8 mouse cellular contexts compared by ENCODE assay signal in the genomic region with DNA sequence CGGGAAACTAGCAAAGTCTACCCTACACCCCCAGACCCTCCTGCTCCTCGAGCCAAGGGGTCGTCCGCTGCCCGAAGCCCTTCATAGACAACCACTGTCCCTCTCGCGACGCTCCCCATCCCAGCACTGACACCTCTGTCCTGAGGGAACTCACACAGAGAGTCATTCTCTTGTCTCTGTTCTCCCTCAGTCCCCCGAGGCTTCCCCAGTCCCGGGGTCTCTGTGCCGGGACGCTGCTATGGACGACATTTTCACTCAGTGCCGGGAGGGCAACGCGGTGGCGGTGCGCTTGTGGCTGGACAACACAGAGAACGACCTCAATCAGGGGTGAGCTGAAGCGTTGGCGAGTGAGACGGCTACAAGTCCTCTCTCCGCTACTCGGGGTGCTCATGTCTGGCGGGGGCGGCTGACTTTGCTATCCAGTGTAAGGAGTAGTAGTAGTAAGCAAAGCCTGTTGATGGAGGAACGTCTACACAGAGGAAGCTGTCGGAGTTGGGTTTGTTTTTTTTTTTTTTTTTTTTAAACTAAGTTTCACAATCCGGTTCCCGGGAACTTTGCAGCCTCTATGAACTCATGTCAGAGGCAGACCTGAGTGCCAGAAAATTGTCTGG. TPM values are rescaled to one million over a fixed set of nuclear protein-coding genes. Genes with fewer than 3 reads are reported as not detected.
DNase-seq lines count a peak whose midpoint lies in the region; ATAC-seq and TF ChIP-seq lines count a peak whose summit lies in the region.

Rrp8 (minus strand) TSS at position 475 of the 611 bp plus-strand sequence.

- H3K9ac ChIP-seq in CH12.LX (ENCODE audit: insufficient read depth, low read depth), result peak within 1 kb of the TSS; percentile 88
- H3K9ac ChIP-seq in heart, postnatal 0 days (replicated peaks; ENCODE audit: low read depth, low read length), result peak within 1 kb of the TSS; percentile 93
- peak within 1 kb of the TSS; percentile 98 for H3K9ac ChIP-seq in lung, embryonic 15.5 days

- no peak; the same call in 1 of the 2 replicates for ATAC-seq in heart, postnatal 0 days (ENCODE audit: insufficient read depth, low read depth)
- peak; percentile 0; the same call in 1 of the 2 replicates for ATAC-seq in lung, embryonic 15.5 days (ENCODE audit: borderline replicate concordance, extremely low read depth, low FRiP score, low TSS enrichment)

- no peak for TF ChIP-seq POLR2A in CH12.LX (IDR thresholded peaks at IDR 0.05; ENCODE audit: low read depth, low read length)
- TF ChIP-seq POLR2A in embryonic fibroblast, embryonic 13.5 days (IDR thresholded peaks at IDR 0.05; ENCODE audit: low read depth, low read length), result peak; percentile 33; the same call in 1 of the 2 replicates
- TF ChIP-seq POLR2A in olfactory bulb, adult 2 months (IDR thresholded peaks at IDR 0.05; ENCODE audit: insufficient read depth, low read depth, low read length), result no peak

- peak within 1 kb of the TSS; percentile 5; the same call in 1 of the 2 replicates for H3K27ac ChIP-seq in CH12.LX (ENCODE audit: insufficient read depth, low read depth)
- H3K27ac ChIP-seq in embryonic fibroblast, embryonic 13.5 days (ENCODE audit: insufficient read depth, low read length), result peak within 1 kb of the TSS; percentile 99
- peak within 1 kb of the TSS; percentile 91 for H3K27ac ChIP-seq in heart, postnatal 0 days (ENCODE audit: low read depth)
- H3K27ac ChIP-seq in lung, embryonic 15.5 days, result peak within 1 kb of the TSS; percentile 94
- H3K27ac ChIP-seq in olfactory bulb, adult 2 months (ENCODE audit: insufficient read depth, low read depth, low read length), result peak within 1 kb of the TSS; percentile 71

- TF ChIP-seq CTCF in CH12.LX (conservative IDR thresholded peaks at IDR 0.05 in 1 of 2, IDR thresholded peaks at IDR 0.05 in 1 of 2; ENCODE audit: low read depth in 2 of 2, low read length in 2 of 2), result no peak
- no peak for TF ChIP-seq CTCF in embryonic fibroblast, embryonic 13.5 days (IDR thresholded peaks at IDR 0.05; ENCODE audit: borderline replicate concordance, insufficient read depth, low read length)
- no peak for TF ChIP-seq CTCF in heart, postnatal 0 days (IDR thresholded peaks at IDR 0.05; ENCODE audit: low read depth)
- TF ChIP-seq CTCF in olfactory bulb, adult 2 months (IDR thresholded peaks at IDR 0.05; ENCODE audit: insufficient read depth, low read depth, low read length), result no peak

- H3K36me3 ChIP-seq in CH12.LX (replicated peaks in 1 of 2; ENCODE audit: control insufficient read depth in 1 of 2, insufficient read depth in 1 of 2, low read length in 1 of 2), result peaks cover 52 to 58% of the 10 kb centered on the region in 2 experiments
- H3K36me3 ChIP-seq in heart, postnatal 0 days (replicated peaks; ENCODE audit: control insufficient read depth, insufficient read depth, low read length), result peaks cover 55% of the 10 kb centered on the region
- H3K36me3 ChIP-seq in lung, embryonic 15.5 days, result peaks cover 51% of the 10 kb centered on the region

- TF ChIP-seq RAD21 in CH12.LX (IDR thresholded peaks at IDR 0.05; ENCODE audit: low read depth, low read length), result no peak

- peaks cover 24% of the 10 kb centered on the region for H3K79me2 ChIP-seq in CH12.LX (replicated peaks; ENCODE audit: control insufficient read depth, extremely low read depth, insufficient read depth, poor library complexity, severe bottlenecking)

- peak within 1 kb of the TSS; percentile 90 for H3K4me2 ChIP-seq in CH12.LX (ENCODE audit: insufficient read depth, low read depth, poor library complexity, severe bottlenecking)
- peak within 1 kb of the TSS; percentile 97 for H3K4me2 ChIP-seq in heart, postnatal 0 days (ENCODE audit: low read depth, low read length)
- H3K4me2 ChIP-seq in lung, embryonic 15.5 days, result peak within 1 kb of the TSS; percentile 73

- H3K4me3 ChIP-seq in CH12.LX (replicated peaks in 1 of 3; ENCODE audit: low read depth in 2 of 3, low read length in 2 of 3, poor library complexity in 1 of 3), result peak within 1 kb of the TSS; percentile 80 to 94 (median 89)
- peak within 1 kb of the TSS; percentile 99 for H3K4me3 ChIP-seq in embryonic fibroblast, embryonic 13.5 days (ENCODE audit: insufficient read depth, low read length)
- H3K4me3 ChIP-seq in heart, postnatal 0 days (ENCODE audit: low read depth, low read length), result peak within 1 kb of the TSS; percentile 73
- peak within 1 kb of the TSS; percentile 90 for H3K4me3 ChIP-seq in lung, embryonic 15.5 days
- peak within 1 kb of the TSS; percentile 93 for H3K4me3 ChIP-seq in olfactory bulb, adult 2 months (ENCODE audit: insufficient read depth, low read depth, low read length)

- WGBS in heart, postnatal 0 days, result 0% methylated on average over 30 of the region's 30 CpGs
- WGBS in lung, embryonic 15.5 days, result 0% methylated on average over 30 of the region's 30 CpGs
- under 1% methylated on average over 30 of the region's 30 CpGs for WGBS in olfactory bulb, adult 2 months

- H3K27me3 ChIP-seq in CH12.LX (replicated peaks), result no peaks in the 10 kb centered on the region
- no peaks in the 10 kb centered on the region for H3K27me3 ChIP-seq in heart, postnatal 0 days (ENCODE audit: control insufficient read depth, insufficient read depth, low read length)
- H3K27me3 ChIP-seq in lung, embryonic 15.5 days, result no peaks in the 10 kb centered on the region

- no peak for DNase-seq in CH12.LX (ENCODE audit: extremely low read depth)
- peak; percentile 29 for DNase-seq in T-cell, adult 2 months (ENCODE audit: low spot score)
- DNase-seq in heart, postnatal 0 days (ENCODE audit: low spot score), result peak; percentile 31
- DNase-seq in kidney, postnatal 25 days, result peak; percentile 43 to 61
- DNase-seq in right cerebral cortex, postnatal 4 days, result no peak

- H3K4me1 ChIP-seq in CH12.LX (ENCODE audit: control insufficient read depth in 1 of 2, insufficient read depth in 2 of 2), result peaks cover 11 to 59% of the 10 kb centered on the region in 2 experiments
- peaks cover 9% of the 10 kb centered on the region for H3K4me1 ChIP-seq in embryonic fibroblast, embryonic 13.5 days (ENCODE audit: control insufficient read depth, insufficient read depth, low read length)
- H3K4me1 ChIP-seq in heart, postnatal 0 days (ENCODE audit: control insufficient read depth, insufficient read depth), result peaks cover 24% of the 10 kb centered on the region
- H3K4me1 ChIP-seq in lung, embryonic 15.5 days, result peaks cover 40% of the 10 kb centered on the region
- no peaks in the 10 kb centered on the region; the same call in 1 of the 2 replicates for H3K4me1 ChIP-seq in olfactory bulb, adult 2 months (ENCODE audit: control insufficient read depth, insufficient read depth, low read length)

- TF ChIP-seq EP300 in CH12.LX (IDR thresholded peaks at IDR 0.05; ENCODE audit: low read length), result no peak
- no peak for TF ChIP-seq EP300 in heart, postnatal 0 days (IDR thresholded peaks at IDR 0.05; ENCODE audit: low read depth)

- dilution Hi-C loops in CH12.LX (cut with MboI; ENCODE audit: extremely low pct_ligation_motif_present, extremely low pct_unique_long_range_greater_than_20kb, low sequenced_read_pairs), result no loop called here

- in situ Hi-C loops in CH12.LX (cut with MboI; ENCODE audit: low pct_ligation_motif_present, low pct_unique_long_range_greater_than_20kb, low sequenced_read_pairs), result no loop called here

- H3K9me3 ChIP-seq in CH12.LX (replicated peaks; ENCODE audit: low read length), result no peaks in the 10 kb centered on the region
- no peaks in the 10 kb centered on the region for H3K9me3 ChIP-seq in heart, postnatal 0 days (replicated peaks; ENCODE audit: control insufficient read depth, low read length)
- no peaks in the 10 kb centered on the region for H3K9me3 ChIP-seq in lung, embryonic 15.5 days

TF ChIP-seq in CH12.LX, 34 proteins besides CTCF, POLR2A, EP300 and RAD21:
- TF ChIP-seq ZNF384 (IDR thresholded peaks at IDR 0.05; ENCODE audit: low read depth, low read length) (peak; percentile 84), E2F4 (IDR thresholded peaks at IDR 0.05; ENCODE audit: insufficient replicate concordance, low read depth, low read length) (no peak), MXI1 (IDR thresholded peaks at IDR 0.05; ENCODE audit: low read depth, low read length) (peak; percentile 50; the same call in 1 of the 2 replicates), SIN3A (IDR thresholded peaks at IDR 0.05; ENCODE audit: low read length) (peak; percentile 63), TBP (conservative IDR thresholded peaks at IDR 0.05; ENCODE audit: low read depth, low read length) (no peak)
TF ChIP-seq in CH12.LX: peak in this region for 3.

RNA-seq across cellular contexts. Expression of gene Rrp8, which starts in this region (rescaled TPM):
- total RNA-seq in CH12.LX (2012; rRNA removed) (28.7 and 43.7 TPM in 2 replicates), CH12.LX (2014; rRNA removed) (57.3 and 66.0 TPM in 2 replicates)
- 84.2 and 133 TPM in 2 replicates for polyA plus RNA-seq in CH12.LX (2012; ENCODE audit: insufficient read length, low read depth)
- 46.0 and 47.7 TPM in 2 replicates for polyA plus RNA-seq in embryonic fibroblast, embryonic 13.5 days (2011; ENCODE audit: insufficient read length, low read depth, missing spikeins)
- total RNA-seq in heart, postnatal 0 days (2014; rRNA removed; ENCODE audit: low replicate concordance), result 17.9 and 21.8 TPM in 2 replicates
- 15.5 and 17.1 TPM in 2 replicates for polyA plus RNA-seq in heart, postnatal 0 days (2015; fragmentation: Nextera tagmentation; extraction: Ambion mirVana)
- 39.6 and 41.4 TPM in 2 replicates for polyA plus RNA-seq in lung, embryonic 15.5 days (2015; fragmentation: Nextera tagmentation; extraction: Ambion mirVana)
- polyA plus RNA-seq in olfactory bulb, adult 2 months (2012; ENCODE audit: insufficient read depth, insufficient read length, low replicate concordance, missing spikeins), result not detected in 2 replicates

Comparison
In these comparisons a context has a peak if more than half of its experiments do, and no peak if none do; other contexts are left out.
1. DNase-seq: peak in T-cell, adult 2 months (single experiment), heart, postnatal 0 days (single experiment) and kidney, postnatal 25 days (2 of 2); none in CH12.LX (single experiment) and right cerebral cortex, postnatal 4 days (single experiment).
2. H3K27ac ChIP-seq: peak in every context shown above with its lines; median percentile 99 in embryonic fibroblast, embryonic 13.5 days; 94 in lung, embryonic 15.5 days; 91 in heart, postnatal 0 days; 71 in olfactory bulb, adult 2 months; 5 in CH12.LX.
3. Peak in every context shown above with its lines, with median percentiles within 50 percentile points of each other: H3K4me2 ChIP-seq, H3K4me3 ChIP-seq and H3K9ac ChIP-seq.